Mouse (Mus musculus) telencephalon, adult 2 months (tissue): ENCODE results near the gene Serp2.

Experiments
- DNase-seq: peaks from one replicate; pipeline ENCODE4 v3.0.0-alpha.2; 2011; ENCODE audit warnings: low read depth, low spot score

The Serp2 gene

GRCm38 (mm10) chr14:76527758-76528313 is 28.9 kb downstream of the Serp2 start:
- no peak for DNase-seq

DNA sequence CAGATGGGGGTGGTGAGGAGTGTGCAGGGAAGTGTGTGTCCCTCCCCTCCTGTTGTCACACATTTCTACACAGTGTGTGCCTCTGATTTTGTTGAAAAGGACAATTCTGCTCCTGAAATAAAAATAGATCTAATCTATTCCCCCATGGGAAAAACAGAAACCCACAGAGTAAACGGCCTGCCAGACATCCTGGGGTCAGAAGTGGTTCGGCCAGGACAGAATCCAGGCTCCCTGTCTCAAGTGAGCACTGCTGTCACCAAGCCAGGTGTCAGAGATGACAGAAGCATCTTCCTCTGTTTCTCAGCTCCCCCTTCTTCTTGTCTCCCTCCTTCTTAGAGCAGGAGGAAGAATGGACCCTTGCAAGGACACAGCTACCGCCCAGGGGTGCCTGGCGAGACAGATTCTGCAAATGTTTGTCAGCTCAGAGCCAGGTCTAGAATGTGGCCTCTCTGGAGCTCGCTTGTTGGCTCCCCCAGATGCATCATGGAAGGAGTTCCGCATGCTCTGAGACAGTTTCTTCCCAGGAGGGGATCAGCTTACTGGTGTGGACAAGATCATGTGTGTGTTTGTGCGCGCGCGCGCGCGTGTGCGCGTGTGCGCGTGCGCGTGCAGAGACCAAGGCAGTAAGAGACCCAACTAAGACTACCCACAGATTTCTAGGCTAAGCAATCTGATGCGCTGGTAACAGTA is 29.5 kb downstream of the Serp2 start:
- no peak for DNase-seq

DNA sequence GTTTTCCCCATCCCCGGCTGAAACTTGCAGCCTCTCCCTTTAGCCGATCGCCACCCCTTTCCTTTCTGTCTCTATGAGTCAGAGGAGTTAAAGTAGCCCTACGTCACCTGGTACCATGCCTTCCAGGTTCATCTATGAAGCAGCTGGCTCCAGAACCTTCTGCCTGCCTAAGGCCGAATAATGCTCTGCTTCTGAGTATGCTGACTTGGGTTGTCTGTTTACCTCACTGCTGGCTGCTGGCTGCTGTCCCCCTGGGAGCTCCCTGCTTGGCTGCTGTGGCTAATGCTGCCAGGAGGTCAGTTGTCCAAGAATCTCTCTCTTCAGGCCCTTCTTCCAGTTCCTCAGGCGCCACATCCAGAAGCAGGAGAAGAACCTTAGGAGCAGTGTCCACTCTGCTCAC is 30.2 kb downstream of the Serp2 start:
- DNase-seq: no peak

- no peak for DNase-seq
Observed at GRCm38 (mm10) chr14:76523344-76523743, 33.3 kb downstream of the Serp2 start.

- no peak for DNase-seq
Observed at GRCm38 (mm10) chr14:76521308-76521707, 35.4 kb downstream of the Serp2 start.

GRCm38 (mm10) chr14:76520606-76521005 is 36.1 kb downstream of the Serp2 start:
- no peak for DNase-seq

DNA sequence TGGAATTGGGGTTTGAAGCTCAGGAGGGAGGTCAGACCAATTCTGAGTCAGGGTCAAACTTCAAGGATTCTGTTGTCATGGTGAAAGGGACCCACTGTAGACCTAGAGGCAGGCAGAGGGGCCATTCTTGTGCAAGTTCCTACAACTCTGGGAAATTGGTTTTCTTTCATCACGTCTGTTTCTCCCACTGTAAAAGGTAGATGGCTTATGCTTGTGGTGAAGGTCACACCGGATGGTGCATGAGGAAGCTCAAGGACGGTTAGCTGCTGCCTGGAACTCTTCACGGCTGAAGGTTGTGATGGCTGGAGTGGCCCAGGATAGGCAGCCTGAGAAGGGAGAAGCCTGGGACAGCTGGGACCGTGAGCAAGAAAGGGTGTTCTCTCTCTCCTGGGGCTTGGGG is 38.5 kb downstream of the Serp2 start:
- no peak for DNase-seq

DNA sequence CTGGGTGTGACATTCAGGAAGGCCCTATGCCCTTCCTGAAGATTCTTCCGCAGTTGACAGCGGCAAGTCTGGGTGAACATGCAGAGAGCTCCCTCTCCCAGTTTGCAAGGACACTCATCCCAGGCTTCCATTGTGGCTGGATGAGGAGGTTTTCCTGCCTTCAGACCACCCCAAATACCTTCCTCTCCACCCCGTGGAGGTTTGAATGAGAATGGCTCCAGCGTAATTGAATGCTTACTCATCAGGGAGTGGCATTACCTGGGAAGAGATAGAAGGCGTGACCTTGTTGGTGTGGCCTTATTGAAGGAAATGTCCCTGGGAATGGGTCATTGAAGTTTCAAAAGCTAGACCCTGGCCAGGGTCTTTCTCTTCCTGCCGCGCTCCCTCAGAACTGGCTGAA is 41.1 kb downstream of the Serp2 start:
- no peak for DNase-seq

GRCm38 (mm10) chr14:76514050-76514585 is 42.6 kb downstream of the Serp2 start:
- no peak for DNase-seq

DNA sequence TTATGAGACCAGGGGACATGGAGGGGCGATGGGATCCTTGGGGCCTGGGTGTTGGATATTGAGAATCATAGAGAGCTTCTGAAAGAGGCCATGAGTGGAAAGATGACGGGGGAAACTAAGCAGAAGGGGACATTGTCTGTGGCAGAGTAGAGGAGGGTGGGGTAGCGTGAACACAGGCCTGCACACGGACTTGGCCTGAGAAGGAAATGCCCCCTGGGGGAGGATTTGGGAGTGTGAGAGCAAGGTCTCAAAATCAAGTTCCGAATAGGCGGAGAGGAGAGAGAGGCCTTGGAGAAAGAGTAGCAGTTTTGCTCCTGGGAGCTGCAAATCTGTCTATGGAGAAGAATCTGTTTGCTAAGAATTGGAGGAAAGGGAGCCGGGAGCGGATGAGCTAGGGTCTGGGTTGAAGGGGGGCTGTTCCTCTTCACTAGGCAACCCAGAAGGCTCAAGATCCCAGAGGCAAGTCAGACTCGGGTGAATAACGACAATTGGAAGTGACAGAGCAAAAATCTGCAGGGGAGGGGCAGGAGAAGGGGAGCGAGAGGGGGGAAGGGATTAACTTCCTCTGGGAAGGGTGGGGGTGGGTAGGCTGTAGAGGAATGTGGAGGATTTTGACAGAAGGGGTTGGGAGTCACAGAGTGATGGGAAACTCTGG is 43.2 kb downstream of the Serp2 start:
- no peak for DNase-seq

DNA sequence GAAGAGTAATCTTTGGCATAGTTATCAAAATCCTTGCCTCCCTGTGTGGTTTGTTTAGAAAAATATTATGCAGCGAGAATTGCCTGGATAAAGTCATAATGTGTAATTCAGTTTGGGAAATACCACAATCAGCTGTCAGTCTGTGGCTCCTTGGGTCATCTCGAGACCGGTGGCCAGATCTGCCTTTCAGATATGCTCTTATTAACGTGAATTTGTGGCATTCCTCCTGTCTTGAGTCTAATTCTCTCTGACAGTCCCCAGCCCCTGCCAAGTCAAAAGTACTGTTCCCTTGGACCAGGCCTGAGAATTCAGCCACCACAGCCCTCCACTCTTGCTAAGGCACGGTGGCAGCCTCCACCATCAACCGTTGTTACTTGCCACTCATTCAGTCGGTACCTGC is 44.7 kb downstream of the Serp2 start:
- no peak for DNase-seq

- no peak for DNase-seq
Observed at GRCm38 (mm10) chr14:76508701-76509100, 48.0 kb downstream of the Serp2 start.

DNA sequence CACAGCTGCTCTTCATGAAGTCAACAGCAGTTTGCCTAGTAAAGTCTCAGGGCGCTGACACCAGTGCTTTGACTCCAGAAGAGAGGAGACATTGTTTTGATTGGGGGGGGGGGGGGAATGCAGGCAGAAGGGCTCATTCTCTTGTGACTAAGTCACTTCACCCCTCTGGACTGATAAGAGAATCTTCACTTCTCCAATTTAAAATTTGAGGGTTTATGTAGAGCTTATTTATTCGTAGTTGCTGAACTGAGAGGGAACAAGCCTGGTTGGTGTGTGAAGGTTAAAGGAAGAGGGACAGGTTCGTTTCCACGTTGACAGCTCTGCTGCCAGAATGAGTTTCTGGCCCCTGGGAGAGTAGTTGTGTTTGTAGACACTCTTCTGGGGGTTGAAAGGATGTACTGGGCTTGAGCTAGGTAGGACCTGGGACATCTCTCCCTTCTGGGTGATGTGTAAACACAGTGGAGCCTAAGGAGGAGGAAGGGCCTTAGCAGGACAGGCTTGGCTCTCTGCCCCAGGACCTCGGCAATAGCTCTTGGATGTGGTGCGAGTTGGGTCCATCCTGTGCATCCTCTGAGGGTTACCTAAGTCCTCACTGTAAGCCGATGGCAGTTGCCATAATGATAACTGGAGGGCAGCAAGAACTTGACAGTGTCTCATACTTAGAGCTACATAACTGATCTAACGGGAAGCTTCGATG is 48.7 kb downstream of the Serp2 start:
- no peak for DNase-seq

- DNase-seq: no peak
Observed at GRCm38 (mm10) chr14:76507357-76507756, 49.3 kb downstream of the Serp2 start.

- no peak for DNase-seq
Observed at GRCm38 (mm10) chr14:76506425-76507205, 50.1 kb downstream of the Serp2 start.

- peak; percentile 95 for DNase-seq
Observed at GRCm38 (mm10) chr14:76505439-76506220, 51.1 kb downstream of the Serp2 start.

GRCm38 (mm10) chr14:76505101-76505438 is 51.6 kb downstream of the Serp2 start:
- DNase-seq: no peak

DNA sequence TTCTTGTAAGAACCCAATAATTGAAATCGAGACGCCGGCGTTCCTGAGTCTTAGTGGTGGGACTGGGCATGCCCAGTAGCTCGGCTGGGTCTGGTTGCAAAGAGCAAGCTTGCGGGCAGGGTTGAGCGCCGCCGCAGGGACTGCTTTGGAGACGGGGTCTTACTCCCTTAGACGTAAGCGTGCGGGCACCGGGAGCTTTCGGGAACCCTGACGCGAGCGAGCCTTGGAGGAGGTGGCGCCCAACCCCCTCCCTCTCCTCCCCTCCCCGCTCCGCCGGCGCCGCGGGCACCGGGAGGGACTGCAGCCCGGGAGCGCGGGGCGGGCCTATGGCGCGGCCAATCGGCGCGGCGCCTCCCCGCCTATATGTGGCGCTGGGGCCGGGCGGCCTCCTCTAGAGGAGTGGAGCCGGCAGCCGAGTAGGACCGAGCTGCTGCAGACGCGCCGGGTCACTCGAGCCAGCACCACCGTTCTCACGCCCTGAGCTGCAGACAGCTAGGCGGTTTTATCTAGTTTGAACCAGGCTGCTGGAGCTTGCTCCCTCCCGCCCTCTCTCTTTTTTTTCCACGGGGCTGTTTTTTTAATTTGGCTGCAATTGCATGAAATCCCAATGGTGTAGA is 52.5 kb downstream of the Serp2 start:
- DNase-seq: peak; percentile 82

- DNase-seq: no peak
Observed at GRCm38 (mm10) chr14:76503231-76503851, 53.3 kb downstream of the Serp2 start.

GRCm38 (mm10) chr14:76500036-76500435 is 56.7 kb downstream of the Serp2 start:
- DNase-seq: no peak
